Mouse (Mus musculus) MEL (cell line): Measurements from ENCODE around the gene Vwa3b. TPM values are rescaled to one million over a fixed set of nuclear protein-coding genes. Genes with fewer than 3 reads are reported as not detected.

Experiments used
- DNase-seq: peaks from one replicate; pipeline ENCODE4 v3.0.0; 2011; ENCODE audit warnings: low read depth, low spot score
- H3K27ac ChIP-seq: 2 replicates; pipeline ENCODE4 v1.5.1; 2012; ENCODE audit warnings: low read depth, mild to moderate bottlenecking, control low read depth, low read length, moderate library complexity; ENCODE audit not compliant: control insufficient read depth
- H3K27me3 ChIP-seq, 2 experiments: fragments of 150-350 bp in 1 of 2; sonication (generic) in 1 of 2; 2 replicates each; pipeline ENCODE4 v1.6.1; 2012; ENCODE audit warnings: low read length in 2 of 2, mild to moderate bottlenecking in 2 of 2, improper control_type of control experiment in 1 of 2, moderate library complexity in 1 of 2; ENCODE audit not compliant: insufficient read depth in 2 of 2, control insufficient read depth in 1 of 2
- H3K36me3 ChIP-seq, 2 experiments: 2 replicates each; pipeline ENCODE4 v1.6.1; 2012 to 2014; ENCODE audit warnings: low read length in 2 of 2, improper control_type of control experiment in 1 of 2, inconsistent platforms in 1 of 2, mild to moderate bottlenecking in 1 of 2; ENCODE audit not compliant: insufficient read depth in 2 of 2, control insufficient read depth in 1 of 2
- H3K4me1 ChIP-seq, 2 experiments: fragments of 150-350 bp in 1 of 2; sonication (generic) in 1 of 2; 2 replicates each; pipeline ENCODE4 v1.6.1; 2012; ENCODE audit warnings: low read length in 2 of 2, improper control_type of control experiment in 1 of 2, mild to moderate bottlenecking in 1 of 2; ENCODE audit not compliant: insufficient read depth in 2 of 2, control insufficient read depth in 1 of 2
- H3K4me3 ChIP-seq, 2 experiments: fragments of 150-350 bp in 1 of 2; sonication (generic) in 1 of 2; 2 replicates each; pipeline ENCODE4 v1.5.1; 2012; ENCODE audit warnings: low read depth in 2 of 2, low read length in 2 of 2, mild to moderate bottlenecking in 2 of 2, moderate library complexity in 2 of 2, control low read depth in 1 of 2, improper control_type of control experiment in 1 of 2; ENCODE audit not compliant: control insufficient read depth in 1 of 2, insufficient read depth in 1 of 2
- H3K79me2 ChIP-seq: 2 replicates; pipeline ENCODE4 v1.6.1; 2012; ENCODE audit warnings: mild to moderate bottlenecking, low read length, moderate library complexity; ENCODE audit not compliant: control insufficient read depth, poor library complexity, insufficient read depth
- H3K9ac ChIP-seq: 2 replicates; pipeline ENCODE4 v1.6.1; 2012; ENCODE audit warnings: low read depth, mild to moderate bottlenecking, control low read depth, low read length, moderate library complexity; ENCODE audit not compliant: control insufficient read depth, poor library complexity, severe bottlenecking
- H3K9me3 ChIP-seq: fragments of 150-350 bp; sonication (generic); replicated peaks from 2 replicates; pipeline ENCODE4 v1.6.1; 2012; ENCODE audit warnings: mild to moderate bottlenecking, low read length, improper control_type of control experiment, moderate library complexity; ENCODE audit not compliant: insufficient read depth
- BHLHE40 ChIP-seq: IDR thresholded peaks from 2 replicates; pipeline ENCODE4 v1.6.1; 2012; ENCODE audit warnings: low read depth, mild to moderate bottlenecking, inconsistent platforms, low read length, improper control_type of control experiment, borderline replicate concordance
- CHD1 ChIP-seq: IDR thresholded peaks from 2 replicates; pipeline ENCODE4 v1.6.1; 2012; ENCODE audit warnings: low read depth, mild to moderate bottlenecking, inconsistent platforms, low read length, improper control_type of control experiment
- CHD2 ChIP-seq: IDR thresholded peaks from 2 replicates; pipeline ENCODE4 v1.6.1; 2011; ENCODE audit warnings: low read length, improper control_type of control experiment
- CTCF ChIP-seq, 3 experiments: IDR thresholded peaks in 2 of 3; conservative IDR thresholded peaks in 1 of 3; 2 replicates each; pipeline ENCODE4 v1.5.1; 2011 to 2012; ENCODE audit warnings: low read length in 3 of 3, low read depth in 2 of 3, mild to moderate bottlenecking in 2 of 3, improper control_type of control experiment in 1 of 3, inconsistent platforms in 1 of 3, mixed read lengths in 1 of 3, moderate library complexity in 1 of 3; ENCODE audit not compliant: control insufficient read depth in 1 of 3, insufficient read depth in 1 of 3, poor library complexity in 1 of 3, severe bottlenecking in 1 of 3
- E2F4 ChIP-seq: IDR thresholded peaks from 2 replicates; pipeline ENCODE4 v1.6.1; 2011; ENCODE audit warnings: low read depth, low read length, improper control_type of control experiment, borderline replicate concordance
- ETS1 ChIP-seq: IDR thresholded peaks from 2 replicates; pipeline ENCODE4 v1.6.1; 2012; ENCODE audit warnings: low read depth, mild to moderate bottlenecking, inconsistent platforms, low read length, improper control_type of control experiment, moderate library complexity
- GABPA ChIP-seq: IDR thresholded peaks from 2 replicates; pipeline ENCODE4 v1.6.1; 2012; ENCODE audit warnings: low read depth, mild to moderate bottlenecking, inconsistent platforms, low read length, improper control_type of control experiment, moderate library complexity
- KAT2A ChIP-seq: conservative IDR thresholded peaks from 2 replicates; pipeline ENCODE4 v1.6.1; 2012; ENCODE audit warnings: low read depth, low read length, improper control_type of control experiment, inconsistent platforms
- MAFK ChIP-seq: IDR thresholded peaks from 2 replicates; pipeline ENCODE4 v1.6.1; 2011; ENCODE audit warnings: low read depth, mild to moderate bottlenecking, low read length, improper control_type of control experiment, borderline replicate concordance
- MEF2A ChIP-seq: IDR thresholded peaks from 2 replicates; pipeline ENCODE4 v1.6.1; 2014; ENCODE audit warnings: low read depth, mild to moderate bottlenecking, inconsistent platforms, low read length, improper control_type of control experiment; ENCODE audit not compliant: poor library complexity, insufficient replicate concordance, severe bottlenecking; ENCODE audit errors: extremely low read depth
- NELFE ChIP-seq: IDR thresholded peaks from 2 replicates; pipeline ENCODE4 v1.6.1; 2011; ENCODE audit warnings: low read depth, low read length, improper control_type of control experiment
- POLR2A ChIP-seq, 2 experiments: IDR thresholded peaks; 2 replicates each; pipeline ENCODE4 v1.6.1; 2011 to 2012; ENCODE audit warnings: low read length in 2 of 2, mild to moderate bottlenecking in 2 of 2, control low read depth in 1 of 2, improper control_type of control experiment in 1 of 2, low read depth in 1 of 2, moderate library complexity in 1 of 2; ENCODE audit not compliant: control insufficient read depth in 1 of 2, insufficient read depth in 1 of 2, poor library complexity in 1 of 2
- SMC3 ChIP-seq: IDR thresholded peaks from 2 replicates; pipeline ENCODE4 v1.6.1; 2011; ENCODE audit warnings: low read depth, low read length, improper control_type of control experiment
- TAL1 ChIP-seq: IDR thresholded peaks from 2 replicates; pipeline ENCODE4 v1.6.1; 2012; ENCODE audit warnings: mild to moderate bottlenecking, inconsistent platforms, low read length, moderate library complexity, mixed read lengths
- TBP ChIP-seq: IDR thresholded peaks from 2 replicates; pipeline ENCODE4 v1.8.0; 2011; ENCODE audit warnings: low read depth, low read length, improper control_type of control experiment
- TCF12 ChIP-seq: IDR thresholded peaks from 2 replicates; pipeline ENCODE4 v1.6.1; 2014; ENCODE audit warnings: low read depth, mild to moderate bottlenecking, inconsistent platforms, low read length, improper control_type of control experiment, moderate library complexity
- UBTF ChIP-seq: IDR thresholded peaks from 2 replicates; pipeline ENCODE4 v1.6.1; 2012; ENCODE audit warnings: low read depth, mild to moderate bottlenecking, inconsistent platforms, low read length, improper control_type of control experiment, moderate library complexity, borderline replicate concordance; ENCODE audit not compliant: insufficient read depth
- ZKSCAN1 ChIP-seq: IDR thresholded peaks from 2 replicates; pipeline ENCODE4 v1.6.1; 2012; ENCODE audit warnings: low read depth, mild to moderate bottlenecking, inconsistent platforms, low read length, improper control_type of control experiment, moderate library complexity
- ZMIZ1 ChIP-seq: IDR thresholded peaks from 2 replicates; pipeline ENCODE4 v1.6.1; 2012; ENCODE audit warnings: low read depth, mild to moderate bottlenecking, inconsistent platforms, low read length, improper control_type of control experiment, moderate library complexity
- ZNF384 ChIP-seq: IDR thresholded peaks from 2 replicates; pipeline ENCODE4 v1.6.1; 2012; ENCODE audit warnings: low read depth, mild to moderate bottlenecking, inconsistent platforms, low read length, improper control_type of control experiment
- polyA plus RNA-seq, 2 experiments: library from polyadenylated mRNA; stranded (reverse) in 1 of 2; unstranded in 1 of 2; fragments of >175 nt in 1 of 2; fragments of >200 nt in 1 of 2; gene quantifications; 2 replicates each; pipeline versions ENCODE4 v1.2.1 to v1.2.4; 2012; ENCODE audit warnings: low replicate concordance in 2 of 2, low read depth in 1 of 2; ENCODE audit not compliant: insufficient read length in 2 of 2, insufficient read depth in 1 of 2, missing spikeins in 1 of 2
- total RNA-seq: library from RNA; depleted of rRNA; stranded (reverse); fragments of 300-350 nt; gene quantifications from 2 replicates; pipeline ENCODE4 v1.2.3, GENCODE M21; 2012

The Vwa3b gene
- total and polyA plus RNA-seq, 3 experiments = not detected

DNA sequence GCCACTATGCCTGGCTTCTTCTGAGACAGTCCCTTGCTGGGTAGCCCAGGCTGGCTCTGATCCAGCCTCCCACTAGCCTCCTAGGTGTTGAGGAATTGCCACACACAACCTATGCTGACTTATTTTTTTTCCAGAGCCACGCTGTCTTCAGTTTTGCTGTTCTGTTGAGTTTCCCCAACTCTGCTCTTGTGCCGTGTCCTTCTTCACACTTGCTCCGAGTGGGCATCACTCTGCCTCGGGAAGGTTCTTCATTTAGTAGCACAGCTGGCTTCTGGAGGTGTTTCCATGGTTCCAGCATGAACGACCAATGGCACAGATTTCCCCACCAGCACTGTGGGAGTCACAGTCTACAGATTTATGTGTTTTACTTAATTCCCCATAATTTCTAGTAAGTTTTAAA is 91.6 kb downstream of the Vwa3b start:
- Histone ChIP-seq H3K4me1 (no peaks in the 10 kb centered on the region), H3K27ac (no peak overlapping the region), H3K79me2 (no peaks in the 10 kb centered on the region), H3K9me3 (no peaks in the 10 kb centered on the region), H3K36me3 (no peaks in the 10 kb centered on the region), H3K9ac (no peak overlapping the region), H3K27me3 (peaks cover 0 to 6% of the 10 kb centered on the region in 2 experiments; a peak in 3 of 4 replicates), H3K4me3 (no peak overlapping the region)
- no peak for TF ChIP-seq KAT2A
- no peak for TF ChIP-seq ZNF384
- no peak for TF ChIP-seq CHD2
- no peak for TF ChIP-seq UBTF
- TF ChIP-seq NELFE = no peak
- no peak for TF ChIP-seq SMC3
- no peak for DNase-seq

DNA sequence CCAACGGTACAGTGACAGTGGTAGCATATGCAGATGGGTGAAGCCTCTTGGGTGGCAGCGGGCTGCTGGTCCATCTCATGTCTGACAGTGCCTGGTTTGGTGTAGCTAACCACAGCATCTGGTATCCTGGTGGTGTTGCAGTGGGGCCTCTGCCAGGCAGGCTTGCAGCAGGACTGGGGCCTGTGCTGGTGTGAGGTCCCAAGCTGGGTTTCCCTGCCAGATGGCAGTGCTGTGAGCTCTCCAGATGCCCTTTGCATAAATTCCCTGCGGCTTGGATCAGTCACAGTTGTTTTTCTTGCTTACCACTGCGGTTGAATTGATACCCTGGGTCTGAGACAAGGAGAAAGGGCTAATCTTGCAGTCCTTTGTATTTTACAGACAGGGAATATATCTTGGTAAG is 95.9 kb downstream of the Vwa3b start:
- DNase-seq = no peak

DNA sequence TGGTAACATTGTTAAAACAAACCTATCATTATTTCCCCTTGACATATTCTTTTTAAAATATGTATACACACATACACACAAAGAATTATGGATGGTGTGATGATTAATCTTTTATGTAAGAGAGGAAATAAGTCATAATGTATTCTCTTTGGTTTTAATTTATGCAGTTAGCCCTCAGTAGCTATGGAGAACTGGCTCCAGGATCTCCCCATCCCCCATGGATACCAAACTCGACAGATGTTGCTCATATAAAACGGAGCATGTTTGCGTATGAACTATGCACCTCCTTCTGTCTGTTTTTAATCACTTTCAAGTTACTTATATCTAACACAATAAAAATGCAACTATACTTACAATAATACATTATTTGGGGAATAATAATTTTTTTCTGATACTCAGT is 96.4 kb downstream of the Vwa3b start:
- no peaks in the 10 kb centered on the region for H3K36me3 ChIP-seq
- no peak overlapping the region for H3K4me3 ChIP-seq
- peaks cover 0 to 4% of the 10 kb centered on the region in 2 experiments; a peak in 3 of 4 replicates for H3K27me3 ChIP-seq
- DNase-seq = no peak
- H3K4me1 ChIP-seq = no peaks in the 10 kb centered on the region
- H3K79me2 ChIP-seq = no peaks in the 10 kb centered on the region
- TF ChIP-seq MAFK (no peak), ETS1 (no peak), NELFE (no peak), GABPA (no peak), E2F4 (no peak), CTCF (IDR thresholded peaks at IDR 0.05 in 2 of 3, conservative IDR thresholded peaks at IDR 0.05 in 1 of 3; ENCODE audit: control insufficient read depth in 1 of 3, insufficient read depth in 1 of 3, low read depth in 2 of 3, low read length in 3 of 3, poor library complexity in 1 of 3, severe bottlenecking in 1 of 3) (no peak), BHLHE40 (no peak), MEF2A (no peak), CHD2 (no peak)
- no peak overlapping the region for H3K9ac ChIP-seq
- H3K9me3 ChIP-seq = no peaks in the 10 kb centered on the region
- no peak overlapping the region for H3K27ac ChIP-seq

More for the DNA sequence above, 95.9 kb downstream of the Vwa3b start:
- Histone ChIP-seq H3K4me1 (no peaks in the 10 kb centered on the region), H3K36me3 (no peaks in the 10 kb centered on the region), H3K79me2 (no peaks in the 10 kb centered on the region), H3K27ac (no peak overlapping the region)
- TF ChIP-seq POLR2A (IDR thresholded peaks at IDR 0.05; ENCODE audit: control insufficient read depth in 1 of 2, insufficient read depth in 1 of 2, low read depth in 1 of 2, low read length in 2 of 2, poor library complexity in 1 of 2) (no peak), TBP (no peak), ETS1 (no peak), TAL1 (no peak), TCF12 (no peak), KAT2A (no peak), MAFK (no peak), CHD2 (no peak), ZMIZ1 (no peak), ZKSCAN1 (no peak), CHD1 (no peak)
- TF ChIP-seq, all 39 proteins: peak for 0
- Histone ChIP-seq H3K9me3 (no peaks in the 10 kb centered on the region), H3K9ac (no peak overlapping the region), H3K4me3 (no peak overlapping the region), H3K27me3 (peaks cover 0 to 4% of the 10 kb centered on the region in 2 experiments; a peak in 3 of 4 replicates)
